Mouse (Mus musculus) lung, embryonic 16.5 days (tissue): ENCODE measurements around the gene Arhgap32. TPM values are rescaled to one million over a fixed set of nuclear protein-coding genes. Genes with fewer than 3 reads are reported as not detected.

ENCODE experiments used
- ATAC-seq: fragments of 200-750 bp; cut with Nextera tagmentation; 2 replicates; pipeline ENCODE4 v1.8.0; 2017; ENCODE audit warnings: low read depth, mild to moderate bottlenecking, moderate library complexity
- H3K27ac ChIP-seq: fragments of 300-500 bp; sonication (generic); 2 replicates; pipeline ENCODE4 v1.5.1; 2014; ENCODE audit warnings: mild to moderate bottlenecking, control low read depth, low read length
- H3K27me3 ChIP-seq: fragments of 300-500 bp; sonication (generic); 2 replicates; pipeline ENCODE4 v1.6.1; 2014; ENCODE audit warnings: low read depth, low read length, mixed read lengths; ENCODE audit not compliant: control insufficient read depth, insufficient read depth
- H3K36me3 ChIP-seq: fragments of 300-500 bp; sonication (generic); 2 replicates; pipeline ENCODE4 v1.6.1; 2014; ENCODE audit warnings: low read length; ENCODE audit not compliant: control insufficient read depth, insufficient read depth
- H3K4me1 ChIP-seq: fragments of 300-500 bp; sonication (generic); replicated peaks from 2 replicates; pipeline ENCODE4 v1.6.1; 2014; ENCODE audit warnings: low read length, mixed read lengths; ENCODE audit not compliant: control insufficient read depth, insufficient read depth
- H3K4me2 ChIP-seq: fragments of 300-500 bp; sonication (generic); 2 replicates; pipeline ENCODE4 v1.6.1; 2014; ENCODE audit warnings: low read depth, low read length, control low read depth
- H3K4me3 ChIP-seq: fragments of 300-500 bp; sonication (generic); 2 replicates; pipeline ENCODE4 v1.5.1; 2014; ENCODE audit warnings: mild to moderate bottlenecking, low read length, control low read depth
- H3K9ac ChIP-seq: fragments of 300-500 bp; sonication (generic); 2 replicates; pipeline ENCODE4 v1.6.1; 2014; ENCODE audit warnings: low read length, control low read depth
- H3K9me3 ChIP-seq: fragments of 300-500 bp; sonication (generic); 2 replicates; pipeline ENCODE4 v1.6.1; 2016; ENCODE audit warnings: low read length; ENCODE audit not compliant: control insufficient read depth
- WGBS: fragments of 180-500 bp; shearing (Covaris S2); extraction: QIAGEN DNeasy Blood & Tissue Kit; methylation state at CpG from one replicate; pipeline ENCODE4 v1.1.7; 2014; 5-methylcytosine and 5-hydroxymethylcytosine counted together
- polyA plus RNA-seq: library from polyadenylated mRNA; unstranded; fragments of >200 nt; fragmentation: Nextera tagmentation; extraction: Ambion mirVana; gene quantifications from 2 replicates; pipeline ENCODE4 v1.2.1, GENCODE M21; 2015

Arhgap32 gene
- polyA plus RNA-seq, 1 experiment from 2014 or later: 4.9 TPM

GRCm38 (mm10) chr9:32253721-32254120, 137.8 kb downstream of the Arhgap32 start:
- H3K27me3 ChIP-seq: no peaks in the 10 kb centered on the region
- no peak for ATAC-seq
- H3K36me3 ChIP-seq: peaks cover 24% of the 10 kb centered on the region
- H3K4me3 ChIP-seq: no peak overlapping the region
- no peak overlapping the region for H3K4me2 ChIP-seq
- H3K27ac ChIP-seq: no peak overlapping the region
- no peaks in the 10 kb centered on the region for H3K9me3 ChIP-seq
- no peaks in the 10 kb centered on the region for H3K4me1 ChIP-seq
- 86% methylated on average over 4 of the region's 4 CpGs for WGBS
- H3K9ac ChIP-seq: no peak overlapping the region

GRCm38 (mm10) chr9:32257365-32257764, 141.4 kb downstream of the Arhgap32 start:
- H3K4me1 ChIP-seq: no peaks in the 10 kb centered on the region
- H3K9ac ChIP-seq: no peak overlapping the region; the same call in 1 of the 2 replicates
- no peaks in the 10 kb centered on the region for H3K9me3 ChIP-seq
- no peaks in the 10 kb centered on the region for H3K27me3 ChIP-seq
- no peak overlapping the region for H3K4me3 ChIP-seq
- no peak overlapping the region for H3K4me2 ChIP-seq
- H3K27ac ChIP-seq: no peak overlapping the region
- 89% methylated on average over 8 of the region's 8 CpGs for WGBS
- peaks cover 31% of the 10 kb centered on the region for H3K36me3 ChIP-seq
- no peak for ATAC-seq

GRCm38 (mm10) chr9:32257882-32258281, 141.9 kb downstream of the Arhgap32 start:
- WGBS: 72% methylated on average over 2 of the region's 2 CpGs
- no peaks in the 10 kb centered on the region for H3K27me3 ChIP-seq
- H3K9me3 ChIP-seq: no peaks in the 10 kb centered on the region
- no peak overlapping the region for H3K4me3 ChIP-seq
- ATAC-seq: no peak
- H3K9ac ChIP-seq: no peak overlapping the region
- H3K27ac ChIP-seq: no peak overlapping the region
- no peaks in the 10 kb centered on the region for H3K4me1 ChIP-seq
- no peak overlapping the region for H3K4me2 ChIP-seq
- H3K36me3 ChIP-seq: peaks cover 31% of the 10 kb centered on the region

GRCm38 (mm10) chr9:32271896-32272444, 156.0 kb downstream of the Arhgap32 start:
- Histone ChIP-seq H3K36me3 (no peaks in the 10 kb centered on the region), H3K27ac (no peak overlapping the region), H3K4me1 (no peaks in the 10 kb centered on the region), H3K27me3 (no peaks in the 10 kb centered on the region), H3K9me3 (no peaks in the 10 kb centered on the region), H3K4me2 (no peak overlapping the region), H3K4me3 (no peak overlapping the region), H3K9ac (no peak overlapping the region)
- 9% methylated on average over 5 of the region's 5 CpGs for WGBS
- peak; percentile 71; the same call in 1 of the 2 replicates for ATAC-seq

- H3K9me3 ChIP-seq: no peaks in the 10 kb centered on the region
- 80% methylated on average over 5 of the region's 5 CpGs for WGBS
- no peak for ATAC-seq
- no peak overlapping the region for H3K27ac ChIP-seq
- no peak overlapping the region for H3K4me2 ChIP-seq
- no peaks in the 10 kb centered on the region for H3K27me3 ChIP-seq
- no peaks in the 10 kb centered on the region; the same call in 1 of the 2 replicates for H3K4me1 ChIP-seq
- no peak overlapping the region for H3K9ac ChIP-seq
- no peak overlapping the region for H3K4me3 ChIP-seq
- H3K36me3 ChIP-seq: no peaks in the 10 kb centered on the region
Observed at GRCm38 (mm10) chr9:32278052-32278451, 162.1 kb downstream of the Arhgap32 start.

GRCm38 (mm10) chr9:32279789-32280188, 163.9 kb downstream of the Arhgap32 start:
- Histone ChIP-seq H3K27me3 (no peaks in the 10 kb centered on the region), H3K4me2 (no peak overlapping the region)
- no peak for ATAC-seq

GRCm38 (mm10) chr9:32280456-32280855, 164.5 kb downstream of the Arhgap32 start:
- Histone ChIP-seq H3K27ac (no peak overlapping the region), H3K27me3 (no peaks in the 10 kb centered on the region), H3K4me1 (no peaks in the 10 kb centered on the region; the same call in 1 of the 2 replicates), H3K4me2 (no peak overlapping the region), H3K4me3 (no peak overlapping the region), H3K9me3 (no peaks in the 10 kb centered on the region), H3K36me3 (no peaks in the 10 kb centered on the region), H3K9ac (no peak overlapping the region)
- WGBS: 61% methylated on average over 5 of the region's 5 CpGs
- no peak for ATAC-seq

More at GRCm38 (mm10) chr9:32279789-32280188, 163.9 kb downstream of the Arhgap32 start:
- WGBS: 49% methylated on average over 3 of the region's 3 CpGs
- no peak overlapping the region for H3K4me3 ChIP-seq
- H3K4me1 ChIP-seq: no peaks in the 10 kb centered on the region; the same call in 1 of the 2 replicates
- H3K36me3 ChIP-seq: no peaks in the 10 kb centered on the region
- no peak overlapping the region for H3K9ac ChIP-seq
- H3K9me3 ChIP-seq: no peaks in the 10 kb centered on the region
- H3K27ac ChIP-seq: no peak overlapping the region

GRCm38 (mm10) chr9:32283591-32283990, 167.7 kb downstream of the Arhgap32 start:
- no peak for ATAC-seq

GRCm38 (mm10) chr9:32291618-32292017, 175.7 kb downstream of the Arhgap32 start:
- Histone ChIP-seq H3K36me3 (no peaks in the 10 kb centered on the region), H3K4me3 (no peak overlapping the region), H3K4me2 (no peak overlapping the region), H3K9ac (no peak overlapping the region), H3K4me1 (0 out of 2 replicates have a peak, but pooled peaks cover 10% of the 10 kb centered on the region), H3K27me3 (no peaks in the 10 kb centered on the region), H3K27ac (no peak overlapping the region), H3K9me3 (no peaks in the 10 kb centered on the region)
- 33% methylated on average over 7 of the region's 7 CpGs for WGBS
- ATAC-seq: no peak

More at GRCm38 (mm10) chr9:32283591-32283990, 167.7 kb downstream of the Arhgap32 start:
- no peak overlapping the region for H3K27ac ChIP-seq
- no peak overlapping the region for H3K4me3 ChIP-seq
- H3K9me3 ChIP-seq: no peaks in the 10 kb centered on the region
- H3K27me3 ChIP-seq: no peaks in the 10 kb centered on the region
- H3K4me2 ChIP-seq: no peak overlapping the region
- no peak overlapping the region for H3K9ac ChIP-seq
- no peaks in the 10 kb centered on the region; the same call in 1 of the 2 replicates for H3K4me1 ChIP-seq
- 70% methylated on average over 5 of the region's 5 CpGs for WGBS
- H3K36me3 ChIP-seq: no peaks in the 10 kb centered on the region
